Mouse (Mus musculus) ES-E14 (cell line): ENCODE results near the gene Selenof.

Experiments
- CHD2 ChIP-seq: IDR thresholded peaks from 2 replicates; pipeline ENCODE4 v1.6.1; 2014; ENCODE audit warnings: mild to moderate bottlenecking, low read depth, low read length, inconsistent platforms
- ZC3H11A ChIP-seq: IDR thresholded peaks from 2 replicates; pipeline ENCODE4 v1.6.1; 2012; ENCODE audit warnings: low read depth, mild to moderate bottlenecking, inconsistent platforms, low read length, borderline replicate concordance

- TF ChIP-seq ZC3H11A (no peak), CHD2 (no peak)
Measured at GRCm38 (mm10) chr3:144551416-144551815, 18.7 kb upstream of the Selenof start.
